Mouse (Mus musculus) kidney, adult 8-10 months (tissue): ENCODE data around the gene Sart1.
"Not testable (repeated sequence)": the region's sequence is repeated elsewhere in the genome, so short reads cannot be mapped to it uniquely, and the experiment has no call there.

Experiments used
- DNase-seq, 2 experiments: peaks; one replicate each; pipeline ENCODE4 v3.0.0; 2022

Gene Sart1

DNA sequence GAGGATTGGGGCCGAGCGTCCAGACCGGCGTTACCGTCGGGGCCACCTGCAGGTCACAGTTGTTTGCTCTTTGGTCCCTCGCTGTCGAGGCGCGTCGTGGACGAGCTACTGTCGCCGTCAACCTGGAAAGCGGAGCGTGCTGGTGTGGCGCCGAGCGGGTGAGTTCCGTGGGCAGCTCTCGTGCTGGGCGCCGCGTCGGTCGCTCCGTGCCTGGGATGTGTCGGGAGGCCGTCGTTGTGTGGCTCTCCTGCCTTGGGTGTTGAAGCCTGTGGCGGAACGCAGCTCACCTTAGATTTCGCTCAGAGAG lies 21.5 kb downstream of the Sart1 start, which contains the start of gene Banf1:
Banf1 (minus strand) TSS at position 116 of the 307 bp plus-strand sequence.
- DNase-seq = no peak

DNA sequence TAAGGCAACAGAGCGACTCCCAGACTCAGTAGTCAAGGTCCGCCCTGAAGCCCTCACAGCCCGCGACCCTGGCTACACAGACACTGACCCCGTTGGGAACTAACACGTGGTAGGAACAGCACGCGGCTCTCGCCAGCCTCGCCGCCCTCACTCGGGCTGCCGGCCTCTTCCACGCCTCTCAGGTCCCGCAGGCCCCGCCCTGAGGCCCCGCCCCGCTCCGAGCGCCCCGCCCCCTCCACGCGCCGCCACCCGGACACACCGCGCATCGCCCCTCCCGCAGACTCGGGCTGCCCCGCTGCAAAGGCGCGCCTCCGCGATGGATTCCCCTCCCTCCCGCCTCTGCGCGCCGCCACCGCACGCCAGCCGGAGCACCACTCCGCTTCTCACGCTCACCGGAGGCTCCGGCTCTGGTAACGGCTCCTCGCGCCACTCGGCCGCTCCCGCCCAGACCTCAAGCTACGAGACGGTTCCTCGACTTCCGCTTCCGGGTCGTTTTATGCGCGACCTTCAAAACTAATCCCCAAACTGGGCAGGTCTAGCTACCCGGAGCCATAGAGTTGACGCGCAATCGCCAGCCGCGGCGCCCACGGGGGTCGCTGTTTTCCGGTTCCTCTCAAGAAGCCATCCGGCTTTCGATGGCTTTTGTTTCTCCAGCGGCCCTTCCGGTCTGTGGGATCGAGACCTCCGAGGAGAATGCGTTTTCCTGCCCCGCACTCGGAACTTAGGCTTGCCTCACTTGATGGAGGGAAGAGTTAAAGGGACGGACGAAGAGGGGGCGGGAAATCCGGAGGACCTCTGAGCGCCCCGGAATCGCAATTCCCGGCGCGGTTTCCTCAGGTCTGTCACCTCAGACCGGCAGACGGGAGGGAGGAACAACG lies 22.1 kb downstream of the Sart1 start, which contains the start of gene Eif1ad:
Eif1ad (plus strand) TSS at position 567 of the 878 bp plus-strand sequence.
- DNase-seq = peak; percentile 91 to 95

DNA sequence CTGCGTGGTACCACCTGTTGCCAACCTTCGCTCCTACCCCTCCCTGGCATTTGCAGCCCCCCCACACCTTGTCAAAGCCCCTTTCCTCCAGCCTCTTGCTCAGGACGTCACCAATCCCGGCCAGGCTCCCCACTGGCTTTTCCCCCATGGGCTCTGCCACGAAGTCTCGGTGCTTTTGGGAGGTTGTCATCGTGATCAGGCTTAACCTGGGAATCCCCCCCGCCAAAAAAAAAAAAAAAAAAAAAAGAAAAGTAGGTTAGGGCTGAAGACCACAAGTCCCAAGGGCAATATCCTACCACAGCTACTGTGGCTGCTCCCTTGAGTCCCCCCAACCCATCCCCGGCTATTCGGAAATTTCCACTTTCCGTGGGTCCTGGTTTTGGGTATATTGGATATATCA lies 22.8 kb downstream of the Sart1 start:
- no peak for DNase-seq

DNA sequence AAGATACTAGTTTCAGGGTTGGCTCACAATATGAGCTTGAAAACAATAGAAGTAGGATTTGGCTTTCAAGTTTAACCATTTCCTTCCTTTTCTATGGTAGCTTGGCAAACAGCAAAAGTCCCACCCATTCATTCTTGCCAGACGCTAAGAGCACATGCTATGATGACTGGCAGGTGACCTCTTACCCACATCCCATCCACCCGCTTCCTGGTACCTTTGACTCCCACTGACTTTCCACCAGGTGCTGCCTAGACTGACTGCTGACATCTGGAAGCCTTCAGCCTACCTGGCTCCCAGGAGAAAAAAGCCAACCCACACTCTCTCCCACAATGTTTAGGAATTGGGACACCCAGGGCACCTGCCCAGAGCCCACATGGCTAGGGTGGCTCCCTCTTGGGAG lies 24.4 kb downstream of the Sart1 start:
- DNase-seq = no peak

DNA sequence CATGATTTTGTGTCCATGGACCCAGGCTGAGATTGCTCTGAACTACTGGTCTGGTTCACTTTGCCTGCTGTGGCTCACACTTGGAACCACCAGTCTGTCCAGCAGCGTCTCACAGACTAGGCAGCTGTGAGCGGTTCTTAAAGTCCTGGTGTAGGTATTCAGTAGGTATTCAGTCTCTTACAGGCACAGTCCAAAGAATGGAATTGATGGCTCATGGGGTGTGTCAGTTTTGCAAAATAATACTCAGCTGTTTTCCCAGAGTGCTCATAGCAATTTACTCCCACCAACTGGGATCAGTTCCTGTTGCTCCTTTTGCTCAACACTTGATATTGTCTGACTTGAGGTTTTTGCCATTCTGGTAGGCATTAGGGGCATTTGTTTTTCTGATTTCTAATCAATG lies 26.3 kb downstream of the Sart1 start:
- no peak for DNase-seq

DNA sequence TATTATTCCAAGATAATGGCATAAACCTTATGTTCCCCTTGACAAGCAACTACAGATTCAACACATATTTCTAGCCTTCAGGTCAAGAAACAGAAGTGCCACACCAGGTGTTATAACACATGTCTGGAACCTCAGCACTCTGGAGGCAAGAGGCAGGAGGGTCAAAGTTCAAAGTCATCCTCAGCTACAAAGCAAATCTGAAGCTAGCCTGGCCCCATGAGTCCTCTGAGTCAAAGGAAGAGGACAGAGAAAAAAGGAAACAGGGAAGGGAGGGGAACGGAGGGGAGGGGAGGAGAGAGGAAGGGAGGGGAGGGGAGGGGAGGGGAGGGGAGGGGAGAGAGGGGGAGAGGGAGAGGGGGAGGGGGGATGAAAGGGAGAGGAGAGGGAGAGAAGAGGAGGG lies 32.4 kb downstream of the Sart1 start:
- DNase-seq = no peak

DNA sequence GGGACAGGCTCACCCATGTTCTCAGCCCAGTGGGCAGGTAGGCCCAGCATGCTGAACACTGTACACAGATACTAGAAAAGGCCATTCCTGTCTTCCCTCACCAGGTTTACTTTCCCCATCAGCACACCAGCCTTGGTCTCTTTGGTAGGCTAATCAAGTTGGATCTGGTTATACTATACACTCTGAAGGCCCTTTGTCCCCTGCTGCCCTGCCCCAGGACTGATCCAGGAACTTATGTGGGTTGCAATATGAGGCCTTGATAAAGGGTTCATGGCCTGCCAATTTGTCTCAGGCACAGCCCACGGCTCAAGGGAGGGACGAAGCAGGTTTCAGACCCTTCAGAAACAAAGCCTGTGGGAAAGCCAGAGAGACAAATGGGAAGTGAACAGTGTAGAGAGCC lies 34.9 kb downstream of the Sart1 start:
- no peak for DNase-seq

DNA sequence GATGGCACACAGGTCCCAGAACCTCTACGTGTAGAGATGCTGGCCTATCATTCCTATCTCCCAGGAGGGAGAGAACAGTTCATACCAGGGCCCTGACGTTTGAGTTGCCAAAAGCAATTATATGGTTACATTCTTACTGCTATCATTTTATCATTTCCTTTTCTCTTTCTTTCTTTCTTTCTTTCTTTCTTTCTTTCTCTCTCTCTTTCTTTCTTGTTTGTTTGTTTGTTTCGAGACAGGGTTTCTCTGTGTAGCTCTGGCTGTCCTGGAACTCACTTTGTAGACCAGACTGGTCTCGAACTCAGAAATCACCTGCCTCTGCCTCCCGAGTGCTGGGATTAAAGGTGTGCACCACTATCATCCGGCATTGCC lies 39.0 kb downstream of the Sart1 start, which contains the start of gene Cst6:
Cst6 (minus strand) TSS at position 73 of the 372 bp plus-strand sequence.
- DNase-seq = not testable (repeated sequence)

DNA sequence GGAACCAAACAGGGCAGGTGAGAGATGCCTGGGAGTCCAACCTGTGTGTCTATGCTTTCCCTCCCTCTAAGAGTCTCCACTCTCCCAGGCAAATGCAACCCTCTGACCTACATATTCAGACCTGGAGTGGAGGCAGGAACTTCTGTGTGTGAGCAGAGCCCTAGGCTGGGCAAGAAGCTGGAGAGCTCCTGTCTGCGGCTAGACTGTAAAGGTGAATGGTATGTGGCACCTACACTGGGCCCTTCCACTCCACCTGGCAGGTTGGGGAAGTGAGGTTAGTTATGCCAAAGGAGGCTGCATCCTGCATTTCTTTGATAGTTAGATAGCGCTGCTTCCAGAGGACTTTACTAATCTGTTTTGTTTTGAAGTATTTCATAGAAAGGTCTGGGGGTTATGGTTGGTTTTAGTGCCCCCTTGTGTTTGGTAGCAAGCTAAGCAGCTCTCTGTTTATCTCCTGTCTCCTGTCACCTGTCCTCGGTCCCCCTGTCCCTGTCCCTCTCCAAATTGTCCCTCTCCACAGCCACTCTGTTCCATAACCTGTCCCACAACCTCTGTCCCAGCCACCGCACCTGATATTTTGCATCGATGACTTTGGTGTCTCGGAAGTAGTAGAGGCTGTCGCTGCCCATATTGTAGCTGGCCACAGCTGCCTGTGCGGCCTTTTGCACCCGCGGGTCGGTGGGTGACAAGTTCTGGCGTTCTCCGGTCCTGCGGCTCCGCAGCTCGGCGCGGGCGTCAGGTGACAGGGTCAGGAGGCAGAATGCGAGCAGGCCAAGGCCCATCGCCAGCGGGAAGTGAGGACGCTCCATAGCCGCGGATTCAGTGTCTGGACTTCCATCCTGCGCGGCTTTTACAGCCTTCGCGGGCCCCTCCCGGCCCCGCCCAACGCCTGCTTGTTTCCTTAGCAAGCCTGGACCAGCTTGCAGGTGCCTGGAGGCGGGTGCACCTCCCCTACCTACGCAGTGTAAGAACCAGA lies 39.7 kb downstream of the Sart1 start:
- no peak for DNase-seq

DNA sequence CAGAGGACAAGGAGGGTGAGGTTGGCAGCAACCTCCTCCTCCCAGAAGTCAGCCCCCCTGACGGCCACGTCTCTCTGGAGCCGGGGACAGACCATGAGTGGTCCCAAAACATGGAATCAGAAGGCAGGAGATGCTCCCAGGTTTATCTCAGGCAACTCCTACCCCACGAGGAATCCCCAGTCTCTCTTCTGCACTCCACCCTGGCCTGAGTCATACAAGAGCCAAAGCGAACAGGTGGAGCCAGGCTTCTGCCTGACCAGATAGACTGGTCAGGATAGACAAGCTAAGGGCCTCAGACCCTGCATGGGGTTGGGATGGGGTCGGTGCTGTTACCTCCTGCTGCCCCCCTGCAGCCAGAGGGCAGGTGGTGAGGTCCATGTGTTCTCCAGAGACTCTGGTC lies 40.4 kb downstream of the Sart1 start:
- DNase-seq = no peak

DNA sequence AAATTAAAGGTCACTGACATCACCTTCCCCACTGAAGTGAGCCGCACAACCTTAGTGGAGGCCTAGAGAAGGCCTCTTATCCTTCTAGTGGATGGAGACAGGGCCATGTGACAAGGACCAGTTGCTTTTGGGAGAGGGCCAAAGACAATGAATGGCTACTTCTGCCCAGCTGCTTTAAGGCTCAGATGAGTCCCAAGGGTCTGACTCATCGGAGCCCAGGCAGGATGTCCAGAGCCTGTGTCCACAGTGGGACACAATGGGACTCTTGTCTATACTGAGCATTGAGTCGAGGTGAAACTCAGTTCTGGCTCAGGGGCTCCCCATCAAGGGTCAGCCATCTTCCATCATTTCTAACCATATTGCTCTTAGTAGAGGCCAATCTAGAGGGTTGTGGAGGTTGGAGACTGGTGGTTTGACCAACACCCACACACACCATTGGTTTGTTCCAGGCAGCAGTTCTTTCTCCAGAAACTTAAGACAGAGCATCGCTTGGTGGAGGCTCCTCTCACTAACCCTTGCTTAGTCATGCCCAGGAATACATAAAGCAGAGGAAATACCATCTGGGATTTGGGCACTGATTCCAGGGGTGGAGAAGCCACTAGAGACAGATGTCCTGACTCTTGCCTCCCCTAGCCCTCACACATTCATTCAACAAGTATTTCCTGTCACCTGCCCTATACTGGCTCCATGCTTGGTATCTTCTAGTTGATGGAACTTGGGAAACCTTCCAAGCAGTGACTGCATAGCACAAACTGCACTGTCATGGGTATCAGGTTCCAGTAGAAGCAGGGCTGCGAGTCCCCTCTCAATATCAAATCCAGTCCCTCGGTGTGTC lies 43.0 kb downstream of the Sart1 start:
- DNase-seq = no peak

DNA sequence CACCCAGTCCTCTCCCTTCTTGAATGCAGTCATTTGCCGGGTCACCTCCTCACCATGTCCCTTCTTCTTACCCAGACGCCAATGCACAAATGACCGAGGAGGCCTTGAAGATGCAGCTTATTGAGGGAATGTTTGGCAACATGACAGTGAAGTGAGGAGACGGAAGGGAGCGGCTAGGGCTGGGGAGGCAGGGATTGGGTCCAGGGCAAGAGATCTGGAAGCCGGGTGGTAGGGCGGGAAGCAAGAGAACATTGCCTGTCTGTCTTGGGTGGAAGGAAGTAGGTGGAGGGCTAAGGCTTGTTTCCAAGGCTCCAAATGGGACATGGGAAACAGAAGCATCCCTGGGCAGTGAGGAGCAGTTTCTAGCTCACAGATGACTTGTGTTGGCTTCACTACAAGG lies 47.1 kb downstream of the Sart1 start:
- no peak for DNase-seq

DNA sequence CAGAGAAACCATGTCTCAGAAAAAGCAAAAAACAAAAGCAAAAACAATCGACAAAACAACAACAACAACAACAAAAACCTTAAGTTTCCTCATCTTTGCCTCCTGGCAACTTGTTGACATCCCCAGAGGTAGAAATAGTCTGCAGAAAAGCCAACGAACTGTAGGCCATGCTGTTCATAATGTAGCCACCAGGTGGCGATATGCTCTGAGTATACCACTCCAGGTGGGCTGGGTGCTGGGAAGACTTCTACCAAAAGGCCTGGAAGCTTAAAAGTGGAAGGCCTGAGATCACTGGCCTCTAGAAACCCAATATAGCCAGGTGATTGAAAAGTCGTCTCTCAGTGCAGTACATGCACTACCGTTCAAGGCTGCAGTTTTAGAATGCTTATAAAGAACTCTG lies 50.5 kb downstream of the Sart1 start:
- DNase-seq = peak; percentile 62 to 87

DNA sequence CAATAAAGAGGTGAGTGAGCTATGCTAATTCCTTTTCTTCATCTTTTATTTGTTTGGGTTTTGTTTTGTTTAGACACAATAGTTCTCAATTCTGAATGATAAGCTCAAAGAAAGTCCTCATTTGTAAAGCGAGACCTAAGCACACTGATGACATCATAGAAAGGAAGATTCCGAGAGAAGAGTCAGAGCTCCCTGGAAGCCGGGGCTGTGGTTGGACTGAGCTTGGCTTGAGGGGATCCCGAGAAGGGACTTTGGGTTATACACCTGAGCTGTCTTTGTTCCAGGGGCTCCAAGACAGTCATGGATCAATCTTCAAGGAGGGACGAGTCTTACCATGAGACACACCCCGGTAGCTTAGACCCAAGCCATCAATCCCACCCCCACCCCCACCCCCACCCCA lies 53.1 kb downstream of the Sart1 start, which contains the start of gene Catsper1:
Catsper1 (plus strand) TSS at position 301 of the 400 bp plus-strand sequence.
- no peak for DNase-seq

DNA sequence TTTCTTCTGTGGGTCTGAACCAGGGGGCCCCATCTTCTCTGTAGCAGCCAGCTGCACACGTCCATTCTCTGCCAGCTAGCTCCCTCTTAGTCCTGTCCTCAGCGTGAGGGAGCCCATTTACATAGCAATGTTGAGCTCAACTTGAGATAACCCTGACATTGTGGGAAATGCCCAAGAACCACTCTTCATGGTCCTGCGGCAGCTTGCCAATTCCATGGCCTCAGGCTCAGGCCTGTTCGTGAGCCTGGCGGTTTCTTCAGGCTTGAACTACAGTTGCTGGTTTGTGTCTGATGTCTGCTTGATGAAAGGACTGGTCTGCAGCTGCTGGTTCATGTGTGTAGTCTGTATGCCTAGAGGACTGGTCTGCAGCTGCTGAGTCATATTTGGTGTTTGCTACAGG lies 53.8 kb downstream of the Sart1 start:
- DNase-seq = no peak

DNA sequence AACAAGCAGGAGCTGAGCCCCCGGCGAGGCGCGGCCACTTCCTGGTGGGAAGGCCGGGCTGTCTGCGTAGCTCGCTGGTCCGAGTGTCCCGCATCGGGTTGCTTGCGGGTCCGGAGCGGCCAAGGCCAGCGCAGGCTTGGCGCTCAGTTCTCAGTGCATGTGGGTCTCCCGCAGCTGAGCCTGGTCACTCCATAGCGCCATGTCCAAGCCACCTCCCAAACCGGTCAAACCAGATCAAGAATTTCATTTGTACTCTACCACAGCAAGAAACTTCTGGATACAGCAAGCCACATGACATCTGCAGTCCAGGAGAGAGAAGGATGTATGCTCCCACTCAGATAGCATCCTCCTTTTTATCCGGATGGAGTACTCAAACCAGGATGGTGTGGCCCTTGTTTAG lies 60.5 kb downstream of the Sart1 start:
- DNase-seq = peak; percentile 17 to 36
